1 mouse cellular context compared by ENCODE assay signal in genomic region chr11:58301837-58302754, GRCm38 (mm10).
TF ChIP-seq lines count a peak whose summit lies in the region.

No protein-coding gene starts in this region.

TF ChIP-seq in CH12.LX, 34 proteins besides CTCF, POLR2A, EP300 and RAD21 (continued from another document):
- TF ChIP-seq JUN (IDR thresholded peaks at IDR 0.05; ENCODE audit: insufficient read depth, low read depth, low read length), result no peak
- TF ChIP-seq MEF2A (IDR thresholded peaks at IDR 0.05; ENCODE audit: borderline replicate concordance, low read depth, low read length), result peak; percentile 74
- TF ChIP-seq ETS1 (conservative IDR thresholded peaks at IDR 0.05; ENCODE audit: low read depth, low read length), result no peak; the same call in 1 of the 2 replicates
- TF ChIP-seq MAZ (IDR thresholded peaks at IDR 0.05; ENCODE audit: low read depth, low read length), result peak; percentile 94
- TF ChIP-seq CHD1 (IDR thresholded peaks at IDR 0.05; ENCODE audit: low read depth, low read length), result no peak
- no peak for TF ChIP-seq POLR2AphosphoS2 (IDR thresholded peaks at IDR 0.05; ENCODE audit: low read depth, low read length)
- TF ChIP-seq E2F4 (IDR thresholded peaks at IDR 0.05; ENCODE audit: insufficient replicate concordance, low read depth, low read length), result peak; percentile 91
- 0 out of 2 replicates have a peak, but pooled peaks have one; percentile 36 for TF ChIP-seq ZNF384 (IDR thresholded peaks at IDR 0.05; ENCODE audit: low read depth, low read length)
- peak; percentile 74 for TF ChIP-seq NRF1 (IDR thresholded peaks at IDR 0.05; ENCODE audit: low read depth, low read length)
- peak; percentile 69 for TF ChIP-seq SIN3A (IDR thresholded peaks at IDR 0.05; ENCODE audit: low read length)
- peak; percentile 95 for TF ChIP-seq MAFK (IDR thresholded peaks at IDR 0.05; ENCODE audit: insufficient replicate concordance, low read length)
- peak; percentile 33; the same call in 1 of the 2 replicates for TF ChIP-seq IRF4 (IDR thresholded peaks at IDR 0.05; ENCODE audit: low read depth, low read length)
- TF ChIP-seq JUND (conservative IDR thresholded peaks at IDR 0.05; ENCODE audit: low read depth, low read length), result peak; percentile 64; the same call in 1 of the 2 replicates
- no peak for TF ChIP-seq MAX (IDR thresholded peaks at IDR 0.05; ENCODE audit: low read length)
- peak; percentile 16; the same call in 1 of the 2 replicates for TF ChIP-seq MXI1 (IDR thresholded peaks at IDR 0.05; ENCODE audit: low read depth, low read length)
- TF ChIP-seq UBTF (IDR thresholded peaks at IDR 0.05; ENCODE audit: low read depth, low read length), result no peak; the same call in 1 of the 2 replicates
- TF ChIP-seq SMC3 (IDR thresholded peaks at IDR 0.05; ENCODE audit: low read depth, low read length), result peak; percentile 86
- peak; percentile 34 for TF ChIP-seq HCFC1 (IDR thresholded peaks at IDR 0.05; ENCODE audit: low read depth, low read length)
- no peak for TF ChIP-seq USF1 (IDR thresholded peaks at IDR 0.05; ENCODE audit: low read depth, low read length)
- TF ChIP-seq ELF1 (IDR thresholded peaks at IDR 0.05; ENCODE audit: low read depth, low read length), result peak; percentile 97
- TF ChIP-seq ZC3H11A (IDR thresholded peaks at IDR 0.05; ENCODE audit: low read depth, low read length), result peak; percentile 19; the same call in 1 of the 2 replicates
- no peak for TF ChIP-seq USF2 (conservative IDR thresholded peaks at IDR 0.05; ENCODE audit: low read depth, low read length)
- no peak; the same call in 1 of the 2 replicates for TF ChIP-seq NELFE (IDR thresholded peaks at IDR 0.05; ENCODE audit: low read depth, low read length)
- TF ChIP-seq ZMIZ1 (IDR thresholded peaks at IDR 0.05; ENCODE audit: low read depth, low read length), result no peak
- no peak; the same call in 1 of the 2 replicates for TF ChIP-seq BHLHE40 (IDR thresholded peaks at IDR 0.05; ENCODE audit: low read depth, low read length)
- no peak for TF ChIP-seq CHD2 (IDR thresholded peaks at IDR 0.05; ENCODE audit: low read length)
- peak; percentile 45; the same call in 1 of the 2 replicates for TF ChIP-seq TCF12 (IDR thresholded peaks at IDR 0.05; ENCODE audit: low read depth, low read length)
- no peak for TF ChIP-seq GABPA (IDR thresholded peaks at IDR 0.05; ENCODE audit: insufficient replicate concordance, low read depth, low read length)
- no peak for TF ChIP-seq PAX5 (IDR thresholded peaks at IDR 0.05; ENCODE audit: low read length)
- peak; percentile 21; the same call in 1 of the 2 replicates for TF ChIP-seq RCOR1 (conservative IDR thresholded peaks at IDR 0.05; ENCODE audit: low read depth, low read length)
- peak; percentile 99 for TF ChIP-seq TBP (conservative IDR thresholded peaks at IDR 0.05; ENCODE audit: low read depth, low read length)
